Mouse (Mus musculus): ENCODE results near the gene Med8.

GRCm38 (mm10) chr4:118371822-118372221, 37.3 kb upstream of the Med8 start:
- TF ChIP-seq CTCF (conservative IDR thresholded peaks at IDR 0.05; ENCODE audit: insufficient read depth, insufficient read length, low read depth, low read length) (no peak), POLR2A (IDR thresholded peaks at IDR 0.05; ENCODE audit: low read depth, low read length) (no peak)
